Mouse (Mus musculus) myocyte (in vitro differentiated cells): ENCODE data around the gene Cfap61.

Experiments
- CEBPB ChIP-seq: IDR thresholded peaks from 2 replicates; pipeline ENCODE4 v1.6.1; 2011; ENCODE audit warnings: mild to moderate bottlenecking, moderate library complexity; ENCODE audit not compliant: poor library complexity, insufficient read depth, severe bottlenecking
- E2F4 ChIP-seq: IDR thresholded peaks from one replicate; pipeline ENCODE4 v1.6.1; 2011; ENCODE audit warnings: mild to moderate bottlenecking, control low read depth, moderate library complexity; ENCODE audit not compliant: insufficient read depth
- MAX ChIP-seq: IDR thresholded peaks from one replicate; pipeline ENCODE4 v1.6.1; 2011; ENCODE audit warnings: low read depth, mild to moderate bottlenecking, control low read depth
- MYOD1 ChIP-seq, 3 experiments: IDR thresholded peaks; one replicate each; pipeline ENCODE4 v1.6.1; 2011; ENCODE audit warnings: control low read depth in 2 of 3, low read depth in 2 of 3, mild to moderate bottlenecking in 2 of 3, moderate library complexity in 1 of 3; ENCODE audit not compliant: insufficient read length in 2 of 3, control insufficient read depth in 1 of 3
- POLR2A ChIP-seq: IDR thresholded peaks from one replicate; pipeline ENCODE4 v1.6.1; 2011; ENCODE audit warnings: low read depth, mild to moderate bottlenecking, control low read depth, moderate library complexity; ENCODE audit not compliant: insufficient read length
- TCF12 ChIP-seq: IDR thresholded peaks from one replicate; pipeline ENCODE4 v1.6.1; 2011; ENCODE audit warnings: mild to moderate bottlenecking, control low read depth; ENCODE audit not compliant: poor library complexity, insufficient read depth, severe bottlenecking

DNA sequence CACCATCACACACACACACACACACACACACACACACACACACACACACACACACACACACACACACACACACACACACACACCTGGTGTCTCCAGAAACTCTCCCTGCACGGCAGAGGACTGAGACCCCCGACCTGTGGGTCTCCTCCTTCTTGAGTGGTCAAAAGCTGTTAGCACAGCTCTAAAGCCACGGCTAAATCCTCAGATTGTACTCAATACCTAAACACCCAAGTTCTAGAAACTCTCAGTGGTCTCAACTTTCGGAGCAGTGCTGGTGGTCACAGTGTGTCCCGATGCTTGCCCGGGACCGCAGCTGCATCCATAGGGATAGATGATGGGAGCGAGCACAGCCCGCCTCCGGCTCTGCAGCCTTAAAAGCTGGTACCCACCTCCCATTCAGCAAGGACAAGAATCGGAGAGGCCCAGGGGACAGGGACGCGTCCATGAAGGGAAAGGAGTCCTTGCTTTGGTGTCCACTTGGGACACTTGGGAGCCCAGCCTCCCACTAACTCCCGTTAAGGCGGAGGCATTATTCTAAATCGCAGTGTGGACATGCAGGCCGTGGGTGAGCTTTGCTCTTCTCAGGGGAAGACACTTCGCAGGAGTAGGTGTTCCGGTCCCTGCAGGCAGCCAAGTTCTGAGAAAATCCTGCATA lies 284.4 kb downstream of the Cfap61 start:
- no peak for TF ChIP-seq MAX
- TF ChIP-seq TCF12 = no peak
- no peak for TF ChIP-seq POLR2A
- TF ChIP-seq E2F4 = no peak
- no peak for TF ChIP-seq CEBPB
- TF ChIP-seq MYOD1 (IDR thresholded peaks at IDR 0.05; ENCODE audit: control insufficient read depth in 1 of 3, insufficient read length in 2 of 3, low read depth in 2 of 3) = no peak
